Mouse (Mus musculus) left cerebral cortex, adult 18-20 months (tissue): ENCODE results near the gene Tmco4. TPM values are rescaled to one million over a fixed set of nuclear protein-coding genes. Genes with fewer than 3 reads are reported as not detected.

Experiments
- DNase-seq, 2 experiments: peaks; one replicate each; pipeline ENCODE4 v3.0.0; 2021 to 2022; ENCODE audit warnings: low spot score in 2 of 2, mixed read lengths in 1 of 2
- total RNA-seq, 2 experiments: library from RNA; stranded (reverse); gene quantifications; 2 replicates each; pipeline ENCODE4 v1.2.3; 2021

Tmco4 gene
- total RNA-seq, 2 experiments from 2014 or later: 2.1 to 2.3 TPM

- no peak for DNase-seq
Observed at GRCm38 (mm10) chr4:139055336-139055735, 82.6 kb downstream of the Tmco4 start.

GRCm38 (mm10) chr4:139055744-139056143 lies 83.1 kb downstream of the Tmco4 start:
- DNase-seq: no peak

- no peak for DNase-seq
Observed at GRCm38 (mm10) chr4:139057291-139057690, 84.6 kb downstream of the Tmco4 start.

- DNase-seq: no peak
Observed at GRCm38 (mm10) chr4:139058029-139058428, 85.3 kb downstream of the Tmco4 start.

- DNase-seq: no peak
Observed at GRCm38 (mm10) chr4:139059569-139059968, 86.9 kb downstream of the Tmco4 start.

GRCm38 (mm10) chr4:139064831-139065230 lies 92.1 kb downstream of the Tmco4 start:
- peak in 1 of 2 experiments; percentile 46 for DNase-seq

GRCm38 (mm10) chr4:139068287-139068686 lies 95.6 kb downstream of the Tmco4 start:
- DNase-seq: peak; percentile 69 to 84

- DNase-seq: no peak
Observed at GRCm38 (mm10) chr4:139074060-139074459, 101.4 kb downstream of the Tmco4 start.

GRCm38 (mm10) chr4:139075041-139075711 lies 102.5 kb downstream of the Tmco4 start, which contains the start of gene Htr6:
Gene Htr6 (minus strand): TSS chr4:139075570.
- peak; percentile 40 to 60 for DNase-seq

GRCm38 (mm10) chr4:139075915-139076314 lies 103.2 kb downstream of the Tmco4 start:
- DNase-seq: peak in 1 of 2 experiments; percentile 55

GRCm38 (mm10) chr4:139078313-139078712 lies 105.6 kb downstream of the Tmco4 start:
- DNase-seq: no peak

- no peak for DNase-seq
Observed at GRCm38 (mm10) chr4:139078726-139079125, 106.0 kb downstream of the Tmco4 start.

- no peak for DNase-seq
Observed at GRCm38 (mm10) chr4:139079439-139079838, 106.8 kb downstream of the Tmco4 start.

- DNase-seq: no peak
Observed at GRCm38 (mm10) chr4:139080259-139080658, 107.6 kb downstream of the Tmco4 start.

GRCm38 (mm10) chr4:139081270-139081931 lies 108.7 kb downstream of the Tmco4 start:
- peak in 1 of 2 experiments; percentile 30 for DNase-seq

- DNase-seq: no peak
Observed at GRCm38 (mm10) chr4:139082790-139083564, 110.3 kb downstream of the Tmco4 start.

GRCm38 (mm10) chr4:139085337-139085736 lies 112.6 kb downstream of the Tmco4 start:
- no peak for DNase-seq

GRCm38 (mm10) chr4:139086037-139086436 lies 113.3 kb downstream of the Tmco4 start:
- peak; percentile 89 to 91 for DNase-seq

- no peak for DNase-seq
Observed at GRCm38 (mm10) chr4:139086984-139087383, 114.3 kb downstream of the Tmco4 start.

GRCm38 (mm10) chr4:139088982-139089671 lies 116.4 kb downstream of the Tmco4 start:
- DNase-seq: no peak

- DNase-seq: no peak
Observed at GRCm38 (mm10) chr4:139090303-139090940, 117.7 kb downstream of the Tmco4 start.
